Mouse (Mus musculus): ENCODE results near the gene Dnajc10. TPM values are rescaled to one million over a fixed set of nuclear protein-coding genes. Genes with fewer than 3 reads are reported as not detected.
A peak's percentile ranks its signal among the peaks of the same experiment; 100 is the strongest.

Dnajc10 gene
- total and polyA plus RNA-seq, 2 experiments = 7.0 to 22.5 TPM

DNA sequence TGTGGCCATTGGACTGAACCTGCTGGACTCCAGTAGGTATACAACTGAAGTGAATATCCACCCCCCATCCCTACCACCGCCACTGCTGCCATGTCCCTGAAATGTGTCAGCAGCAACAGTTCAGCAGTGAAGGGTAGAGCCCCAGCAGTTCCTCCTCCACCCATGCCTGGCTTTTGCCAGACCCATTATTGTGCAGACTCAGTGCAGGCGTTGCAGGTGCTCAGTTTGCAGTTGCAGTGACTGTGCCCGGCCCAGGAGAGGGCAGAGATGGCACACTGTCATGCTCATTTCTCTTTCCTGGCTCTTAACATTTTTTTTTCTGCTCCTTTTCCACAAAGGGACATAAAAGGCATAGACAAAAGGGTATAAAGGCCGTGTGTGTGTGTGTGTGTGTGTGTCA is 41.5 kb upstream of the Dnajc10 start:
- Histone ChIP-seq H3K27ac (replicated peaks; ENCODE audit: insufficient read depth, low read depth, low read length) (no peak overlapping the region), H3K36me3 (ENCODE audit: control insufficient read depth, insufficient read depth, low read length) (no peaks in the 10 kb centered on the region), H3K4me1 (ENCODE audit: control insufficient read depth, insufficient read depth, low read length) (no peaks in the 10 kb centered on the region), H3K4me3 (ENCODE audit: insufficient read depth, low read depth, low read length) (no peak overlapping the region), H3K9ac (ENCODE audit: low read depth, low read length) (no peak overlapping the region), H3K27me3 (ENCODE audit: control insufficient read depth, insufficient read depth, low read length) (no peaks in the 10 kb centered on the region), H3K79me2 (ENCODE audit: control insufficient read depth, insufficient read depth, low read length) (no peaks in the 10 kb centered on the region)
- DNase-seq (ENCODE audit: extremely low read depth, low read depth, low spot score) = no peak
- 67% methylated on average over 4 of the region's 4 CpGs for WGBS
- TF ChIP-seq POLR2A (IDR thresholded peaks at IDR 0.05; ENCODE audit: extremely low read depth, insufficient read depth, low read length) (no peak), CTCF (IDR thresholded peaks at IDR 0.05; ENCODE audit: low read depth, low read length) (0 out of 2 replicates have a peak, but pooled peaks have one; percentile 21)

- H3K27ac ChIP-seq (replicated peaks; ENCODE audit: insufficient read depth, low read depth, low read length) = no peak overlapping the region
- H3K79me2 ChIP-seq (ENCODE audit: control insufficient read depth, insufficient read depth, low read length) = no peaks in the 10 kb centered on the region
- H3K9ac ChIP-seq (ENCODE audit: low read depth, low read length) = no peak overlapping the region
- no peaks in the 10 kb centered on the region for H3K27me3 ChIP-seq (ENCODE audit: control insufficient read depth, insufficient read depth, low read length)
- peak; percentile 49 for DNase-seq (ENCODE audit: extremely low read depth, low read depth, low spot score)
- no peak overlapping the region for H3K4me3 ChIP-seq (ENCODE audit: insufficient read depth, low read depth, low read length)
- H3K4me1 ChIP-seq (ENCODE audit: control insufficient read depth, insufficient read depth, low read length) = no peaks in the 10 kb centered on the region
- peak; percentile 49 for TF ChIP-seq CTCF (IDR thresholded peaks at IDR 0.05; ENCODE audit: low read depth, low read length)
- TF ChIP-seq POLR2A (IDR thresholded peaks at IDR 0.05; ENCODE audit: extremely low read depth, insufficient read depth, low read length) = no peak
- WGBS = 47% methylated on average over 2 of the region's 2 CpGs
- no peaks in the 10 kb centered on the region for H3K36me3 ChIP-seq (ENCODE audit: control insufficient read depth, insufficient read depth, low read length)
These were observed 40.1 kb upstream of the Dnajc10 start for GRCm38 (mm10) chr2:80275136-80275535.

DNA sequence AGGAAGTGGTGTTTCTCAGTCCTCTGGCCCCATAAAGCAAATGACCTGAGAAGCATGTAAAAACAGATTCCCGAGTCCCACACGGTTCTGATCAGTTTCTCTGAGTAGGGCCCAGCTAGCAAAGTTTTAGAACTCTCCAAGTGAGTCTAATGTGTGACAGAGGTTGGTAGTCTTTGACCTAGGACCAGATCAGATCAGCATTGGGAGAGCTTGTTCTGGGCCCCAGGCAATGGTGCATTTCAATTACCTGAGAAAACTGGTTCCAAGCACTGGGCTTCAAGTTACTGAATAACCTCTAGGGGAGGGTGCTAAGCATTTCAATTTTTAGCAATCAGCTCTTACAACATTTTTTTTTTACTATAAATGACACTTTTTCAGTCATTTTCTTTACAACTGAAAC is 33.1 kb upstream of the Dnajc10 start:
- Histone ChIP-seq H3K4me1 (ENCODE audit: control insufficient read depth, insufficient read depth, low read length) (no peaks in the 10 kb centered on the region), H3K27me3 (ENCODE audit: control insufficient read depth, insufficient read depth, low read length) (peaks cover 2% of the 10 kb centered on the region; the same call in 1 of the 2 replicates), H3K9ac (ENCODE audit: low read depth, low read length) (no peak overlapping the region), H3K36me3 (ENCODE audit: control insufficient read depth, insufficient read depth, low read length) (no peaks in the 10 kb centered on the region), H3K4me3 (ENCODE audit: insufficient read depth, low read depth, low read length) (no peak overlapping the region), H3K79me2 (ENCODE audit: control insufficient read depth, insufficient read depth, low read length) (no peaks in the 10 kb centered on the region), H3K27ac (replicated peaks; ENCODE audit: insufficient read depth, low read depth, low read length) (no peak overlapping the region)
- DNase-seq (ENCODE audit: extremely low read depth, low read depth, low spot score) = no peak
- WGBS = 78% methylated on average over 2 of the region's 2 CpGs
- TF ChIP-seq POLR2A (IDR thresholded peaks at IDR 0.05; ENCODE audit: extremely low read depth, insufficient read depth, low read length) (no peak), CTCF (IDR thresholded peaks at IDR 0.05; ENCODE audit: low read depth, low read length) (no peak)

DNA sequence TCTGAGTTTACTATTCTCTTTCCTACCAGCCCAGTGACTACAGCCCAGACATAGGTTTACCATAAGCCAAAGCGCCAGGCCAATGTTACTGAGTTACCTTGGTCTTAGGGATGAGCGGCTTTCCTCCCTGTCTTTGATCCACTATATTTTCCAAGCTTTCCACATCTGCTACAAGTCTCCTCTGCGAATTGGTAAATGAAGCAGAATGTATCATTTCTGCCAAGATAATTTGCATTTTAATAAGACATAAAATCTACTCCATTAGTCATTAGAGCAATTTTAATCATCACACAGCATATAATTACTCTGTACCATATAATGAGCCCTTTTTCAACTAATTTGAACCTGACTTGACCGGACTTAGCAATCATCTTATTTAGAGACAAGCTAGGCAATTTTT is 28.9 kb upstream of the Dnajc10 start:
- Histone ChIP-seq H3K36me3 (ENCODE audit: control insufficient read depth, insufficient read depth, low read length) (no peaks in the 10 kb centered on the region), H3K4me3 (ENCODE audit: insufficient read depth, low read depth, low read length) (no peak overlapping the region), H3K9ac (ENCODE audit: low read depth, low read length) (no peak overlapping the region), H3K79me2 (ENCODE audit: control insufficient read depth, insufficient read depth, low read length) (no peaks in the 10 kb centered on the region), H3K27me3 (ENCODE audit: control insufficient read depth, insufficient read depth, low read length) (peaks cover 2% of the 10 kb centered on the region; the same call in 1 of the 2 replicates), H3K4me1 (ENCODE audit: control insufficient read depth, insufficient read depth, low read length) (no peaks in the 10 kb centered on the region), H3K27ac (replicated peaks; ENCODE audit: insufficient read depth, low read depth, low read length) (no peak overlapping the region)
- WGBS = 91% methylated on average over 4 of the region's 4 CpGs
- TF ChIP-seq CTCF (IDR thresholded peaks at IDR 0.05; ENCODE audit: low read depth, low read length) (no peak), POLR2A (IDR thresholded peaks at IDR 0.05; ENCODE audit: extremely low read depth, insufficient read depth, low read length) (no peak)
- DNase-seq (ENCODE audit: extremely low read depth, low read depth, low spot score) = no peak

DNA sequence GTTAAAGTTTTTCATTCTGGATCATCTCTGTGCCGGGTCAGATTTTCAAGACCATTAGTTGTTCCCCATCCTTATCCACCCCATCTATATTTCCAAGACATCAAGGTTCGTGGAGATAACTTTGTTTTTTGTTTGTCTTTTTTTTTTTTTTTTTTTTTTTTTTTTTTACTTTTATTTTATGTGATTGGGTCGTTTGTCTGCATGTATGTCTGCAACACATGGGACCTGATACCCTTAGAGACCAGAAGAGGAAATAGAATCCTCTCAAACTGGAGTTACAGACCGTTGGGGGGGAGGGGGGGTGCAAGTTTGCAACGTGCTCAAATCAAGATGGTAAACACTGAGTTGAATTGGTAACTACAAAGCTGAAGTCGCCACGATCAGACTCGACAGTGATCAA is 23.1 kb upstream of the Dnajc10 start, which contains the start of gene Prdx6b:
TSS of gene Prdx6b (plus strand) at position 301 of the 400 bp plus-strand sequence.
- WGBS = 81% methylated on average over 8 of the region's 8 CpGs
- Histone ChIP-seq H3K27me3 (ENCODE audit: control insufficient read depth, insufficient read depth, low read length) (no peaks in the 10 kb centered on the region), H3K4me3 (ENCODE audit: insufficient read depth, low read depth, low read length) (no peak within 1 kb of the TSS), H3K79me2 (ENCODE audit: control insufficient read depth, insufficient read depth, low read length) (no peaks in the 10 kb centered on the region), H3K27ac (replicated peaks; ENCODE audit: insufficient read depth, low read depth, low read length) (no peak within 1 kb of the TSS), H3K9ac (ENCODE audit: low read depth, low read length) (no peak within 1 kb of the TSS), H3K36me3 (ENCODE audit: control insufficient read depth, insufficient read depth, low read length) (no peaks in the 10 kb centered on the region), H3K4me1 (ENCODE audit: control insufficient read depth, insufficient read depth, low read length) (no peaks in the 10 kb centered on the region)
- DNase-seq (ENCODE audit: extremely low read depth, low read depth, low spot score) = no peak
- TF ChIP-seq CTCF (IDR thresholded peaks at IDR 0.05; ENCODE audit: low read depth, low read length) = no peak
- no peak for TF ChIP-seq POLR2A (IDR thresholded peaks at IDR 0.05; ENCODE audit: extremely low read depth, insufficient read depth, low read length)

DNA sequence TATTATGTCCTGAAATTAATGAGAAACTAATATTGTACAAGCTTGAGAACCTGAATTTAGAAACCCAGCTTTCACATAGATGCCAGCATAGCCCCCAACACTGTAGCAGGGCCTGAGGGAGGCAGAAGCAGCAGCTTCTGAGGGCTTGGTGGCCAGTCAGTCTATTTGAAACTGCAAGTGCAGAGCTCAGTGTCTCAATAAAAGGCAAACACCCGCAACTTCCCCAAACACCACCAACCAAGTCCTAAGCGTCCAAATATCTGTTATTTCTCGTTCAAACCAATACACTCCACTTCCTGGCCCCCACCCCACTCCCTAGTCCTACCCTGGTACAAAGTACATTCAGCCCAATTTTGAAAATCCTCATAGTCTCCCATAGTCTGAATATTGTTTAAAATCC is 16.9 kb upstream of the Dnajc10 start:
- H3K27ac ChIP-seq (replicated peaks; ENCODE audit: insufficient read depth, low read depth, low read length) = no peak overlapping the region
- no peaks in the 10 kb centered on the region for H3K36me3 ChIP-seq (ENCODE audit: control insufficient read depth, insufficient read depth, low read length)
- peaks cover 3% of the 10 kb centered on the region; the same call in 1 of the 2 replicates for H3K4me1 ChIP-seq (ENCODE audit: control insufficient read depth, insufficient read depth, low read length)
- no peaks in the 10 kb centered on the region for H3K79me2 ChIP-seq (ENCODE audit: control insufficient read depth, insufficient read depth, low read length)
- no peak overlapping the region for H3K9ac ChIP-seq (ENCODE audit: low read depth, low read length)
- H3K27me3 ChIP-seq (ENCODE audit: control insufficient read depth, insufficient read depth, low read length) = no peaks in the 10 kb centered on the region
- WGBS = 36% methylated on average over 3 of the region's 3 CpGs
- DNase-seq (ENCODE audit: extremely low read depth, low read depth, low spot score) = no peak
- TF ChIP-seq POLR2A (IDR thresholded peaks at IDR 0.05; ENCODE audit: extremely low read depth, insufficient read depth, low read length) (no peak), CTCF (IDR thresholded peaks at IDR 0.05; ENCODE audit: low read depth, low read length) (no peak)
- no peak overlapping the region for H3K4me3 ChIP-seq (ENCODE audit: insufficient read depth, low read depth, low read length)
